Mouse (Mus musculus) hindbrain, embryonic 12.5 days (tissue): ENCODE data around the gene Smc1b. TPM values are rescaled to one million over a fixed set of nuclear protein-coding genes. Genes with fewer than 3 reads are reported as not detected.

Source experiments
- ATAC-seq: fragments of 200-750 bp; cut with Nextera tagmentation; 2 replicates; pipeline ENCODE4 v1.8.0; 2017; ENCODE audit warnings: moderate TSS enrichment; ENCODE audit not compliant: low FRiP score
- H3K27ac ChIP-seq: fragments of 300-500 bp; sonication (generic); 2 replicates; pipeline ENCODE4 v1.5.1; 2016; ENCODE audit warnings: mild to moderate bottlenecking
- H3K27me3 ChIP-seq: fragments of 300-500 bp; sonication (generic); 2 replicates; pipeline ENCODE4 v1.6.1; 2016; ENCODE audit warnings: mild to moderate bottlenecking
- H3K36me3 ChIP-seq: fragments of 300-500 bp; sonication (generic); 2 replicates; pipeline ENCODE4 v1.6.1; 2016; ENCODE audit warnings: mild to moderate bottlenecking
- H3K4me1 ChIP-seq: fragments of 300-500 bp; sonication (generic); 2 replicates; pipeline ENCODE4 v1.6.1; 2016
- H3K4me2 ChIP-seq: fragments of 300-500 bp; sonication (generic); replicated peaks from 2 replicates; pipeline ENCODE4 v1.6.1; 2016; ENCODE audit warnings: mild to moderate bottlenecking
- H3K4me3 ChIP-seq: fragments of 300-500 bp; sonication (generic); 2 replicates; pipeline ENCODE4 v1.5.1; 2016; ENCODE audit warnings: mild to moderate bottlenecking
- H3K9ac ChIP-seq: fragments of 300-500 bp; sonication (generic); 2 replicates; pipeline ENCODE4 v1.6.1; 2016; ENCODE audit warnings: mild to moderate bottlenecking, moderate library complexity
- H3K9me3 ChIP-seq: fragments of 300-500 bp; sonication (generic); replicated peaks from 2 replicates; pipeline ENCODE4 v1.6.1; 2016; ENCODE audit warnings: mild to moderate bottlenecking
- WGBS: fragments of 180-500 bp; shearing (Covaris S2); methylation state at CpG from one replicate; pipeline ENCODE4 v1.1.7; 2016; 5-methylcytosine and 5-hydroxymethylcytosine counted together
- polyA plus RNA-seq: library from polyadenylated mRNA; unstranded; fragments of >200 nt; fragmentation: Nextera tagmentation; extraction: Ambion mirVana; gene quantifications from 2 replicates; pipeline ENCODE4 v1.2.1, GENCODE M21; 2016

The Smc1b gene
- polyA plus RNA-seq, 1 experiment from 2014 or later: 0.28 TPM

- 84% methylated on average over 2 of the region's 2 CpGs for WGBS
- no peak overlapping the region for H3K4me2 ChIP-seq
- ATAC-seq: no peak
- no peaks in the 10 kb centered on the region for H3K9me3 ChIP-seq
- H3K4me3 ChIP-seq: no peak overlapping the region
- H3K9ac ChIP-seq: no peak overlapping the region
- no peak overlapping the region for H3K27ac ChIP-seq
- H3K4me1 ChIP-seq: no peaks in the 10 kb centered on the region
- no peaks in the 10 kb centered on the region for H3K36me3 ChIP-seq
- no peaks in the 10 kb centered on the region for H3K27me3 ChIP-seq
These were observed 59.1 kb downstream of the Smc1b start for GRCm38 (mm10) chr15:85072651-85073050.

DNA sequence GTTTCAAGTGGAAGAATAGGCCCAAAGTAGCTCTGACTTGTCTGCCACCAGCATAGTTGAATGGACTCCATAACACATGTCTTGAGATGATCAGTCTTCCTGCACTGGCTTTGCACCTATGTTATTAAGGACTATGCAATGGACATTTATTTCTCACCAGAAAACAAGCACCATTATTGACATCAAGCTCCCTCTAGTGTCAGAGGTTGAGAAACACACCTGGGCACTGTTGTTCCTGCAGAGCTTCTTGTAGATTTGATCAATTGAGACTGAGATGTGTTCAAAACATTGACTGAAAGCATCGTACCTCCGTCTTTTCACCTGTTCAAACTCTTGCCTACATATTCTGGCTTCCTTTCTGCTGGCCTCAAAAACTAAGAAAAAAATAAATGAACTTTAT lies 61.2 kb downstream of the Smc1b start:
- no peak overlapping the region for H3K9ac ChIP-seq
- no peaks in the 10 kb centered on the region for H3K4me1 ChIP-seq
- WGBS: 39% methylated on average over 2 of the region's 2 CpGs
- no peaks in the 10 kb centered on the region for H3K27me3 ChIP-seq
- no peak overlapping the region for H3K27ac ChIP-seq
- no peaks in the 10 kb centered on the region for H3K36me3 ChIP-seq
- H3K4me2 ChIP-seq: no peak overlapping the region
- H3K4me3 ChIP-seq: no peak overlapping the region
- no peak for ATAC-seq
- no peaks in the 10 kb centered on the region for H3K9me3 ChIP-seq

- Histone ChIP-seq H3K4me1 (no peaks in the 10 kb centered on the region), H3K4me3 (no peak overlapping the region), H3K9me3 (no peaks in the 10 kb centered on the region), H3K27me3 (no peaks in the 10 kb centered on the region), H3K36me3 (peaks cover 15% of the 10 kb centered on the region), H3K9ac (no peak overlapping the region), H3K4me2 (no peak overlapping the region), H3K27ac (no peak overlapping the region)
- 96% methylated on average over 2 of the region's 2 CpGs for WGBS
- ATAC-seq: no peak
These were observed 68.3 kb downstream of the Smc1b start for GRCm38 (mm10) chr15:85063421-85063820.

DNA sequence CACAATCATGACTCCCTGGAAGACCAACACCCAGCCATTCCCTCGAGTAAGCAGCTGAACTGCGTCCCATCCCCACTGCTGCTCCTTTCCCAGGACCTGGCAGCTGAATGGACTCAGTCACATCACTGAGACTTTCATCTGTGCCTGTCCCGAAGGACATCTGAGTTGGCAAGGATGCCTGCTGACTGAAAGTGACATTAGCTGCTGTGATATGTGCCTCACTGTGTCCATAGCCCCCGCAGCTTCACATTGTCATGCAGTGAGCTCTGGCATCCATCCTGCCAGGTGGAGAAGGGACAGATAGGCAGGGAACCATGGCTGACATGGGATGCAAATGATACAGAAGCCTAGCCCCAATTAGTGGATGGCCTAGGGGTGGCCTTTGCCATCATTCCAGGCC lies 76.6 kb downstream of the Smc1b start:
- Histone ChIP-seq H3K4me2 (no peak overlapping the region), H3K4me1 (no peaks in the 10 kb centered on the region), H3K27me3 (no peaks in the 10 kb centered on the region), H3K9ac (no peak overlapping the region), H3K4me3 (no peak overlapping the region), H3K9me3 (no peaks in the 10 kb centered on the region), H3K27ac (no peak overlapping the region), H3K36me3 (peaks cover 47% of the 10 kb centered on the region)
- 83% methylated on average over 4 of the region's 4 CpGs for WGBS
- no peak for ATAC-seq

- H3K4me2 ChIP-seq: no peak overlapping the region
- peaks cover 50% of the 10 kb centered on the region for H3K36me3 ChIP-seq
- WGBS: 98% methylated on average over 3 of the region's 3 CpGs
These were observed 77.7 kb downstream of the Smc1b start for GRCm38 (mm10) chr15:85054098-85054497.

DNA sequence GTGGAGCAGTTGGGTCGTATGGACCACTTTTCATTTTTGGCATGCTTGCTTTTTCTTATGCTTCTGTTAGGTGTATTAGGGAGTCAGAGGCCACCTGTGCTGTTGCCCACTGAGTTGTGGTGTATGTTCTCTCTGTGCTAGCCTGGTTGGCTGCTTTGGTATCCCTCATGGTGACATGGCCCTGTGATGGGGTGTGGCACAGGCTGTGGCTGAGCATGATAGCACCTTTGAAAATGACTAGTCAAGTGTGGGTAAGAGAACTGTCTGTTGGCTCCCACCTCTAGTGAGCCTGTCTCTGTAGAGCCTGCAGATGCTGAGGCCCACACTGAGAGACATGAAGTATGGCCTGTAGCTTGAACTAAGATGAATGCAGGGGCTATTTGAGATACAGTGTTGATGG lies 82.0 kb downstream of the Smc1b start:
- ATAC-seq: no peak
- Histone ChIP-seq H3K27me3 (no peaks in the 10 kb centered on the region), H3K4me1 (no peaks in the 10 kb centered on the region), H3K36me3 (peaks cover 61% of the 10 kb centered on the region), H3K4me3 (no peak overlapping the region), H3K9ac (no peak overlapping the region), H3K4me2 (no peak overlapping the region), H3K9me3 (no peaks in the 10 kb centered on the region), H3K27ac (no peak overlapping the region)
- 92% methylated on average over 1 of the region's 1 CpGs for WGBS

More at GRCm38 (mm10) chr15:85054098-85054497, 77.7 kb downstream of the Smc1b start:
- no peaks in the 10 kb centered on the region for H3K4me1 ChIP-seq
- no peak overlapping the region for H3K27ac ChIP-seq
- no peak overlapping the region for H3K4me3 ChIP-seq
- H3K9ac ChIP-seq: no peak overlapping the region
- no peaks in the 10 kb centered on the region for H3K9me3 ChIP-seq
- no peaks in the 10 kb centered on the region for H3K27me3 ChIP-seq
- no peak for ATAC-seq

- H3K36me3 ChIP-seq: peaks cover 50% of the 10 kb centered on the region
- H3K9ac ChIP-seq: no peak overlapping the region
- H3K4me1 ChIP-seq: peaks cover 12% of the 10 kb centered on the region
- H3K27ac ChIP-seq: no peak overlapping the region
- ATAC-seq: no peak
- H3K4me2 ChIP-seq: no peak overlapping the region
- no peak overlapping the region for H3K4me3 ChIP-seq
- H3K9me3 ChIP-seq: no peaks in the 10 kb centered on the region
- 88% methylated on average over 4 of the region's 4 CpGs for WGBS
- no peaks in the 10 kb centered on the region for H3K27me3 ChIP-seq
These were observed 83.9 kb downstream of the Smc1b start for GRCm38 (mm10) chr15:85047865-85048264.

- no peak for ATAC-seq
- Histone ChIP-seq H3K27ac (no peak overlapping the region), H3K36me3 (peaks cover 40% of the 10 kb centered on the region), H3K4me3 (no peak overlapping the region), H3K4me1 (peaks cover 26% of the 10 kb centered on the region), H3K4me2 (no peak overlapping the region), H3K27me3 (no peaks in the 10 kb centered on the region), H3K9me3 (no peaks in the 10 kb centered on the region), H3K9ac (no peak overlapping the region)
- 92% methylated on average over 14 of the region's 14 CpGs for WGBS
These were observed 85.4 kb downstream of the Smc1b start for GRCm38 (mm10) chr15:85046230-85046950.

GRCm38 (mm10) chr15:85043761-85044160 lies 88.0 kb downstream of the Smc1b start:
- Histone ChIP-seq H3K27me3 (no peaks in the 10 kb centered on the region), H3K4me1 (peaks cover 26% of the 10 kb centered on the region), H3K9ac (no peak overlapping the region), H3K9me3 (no peaks in the 10 kb centered on the region), H3K4me3 (no peak overlapping the region), H3K27ac (no peak overlapping the region), H3K4me2 (no peak overlapping the region), H3K36me3 (peaks cover 24% of the 10 kb centered on the region)
- 70% methylated on average over 5 of the region's 5 CpGs for WGBS
- no peak for ATAC-seq

- Histone ChIP-seq H3K27ac (peak overlapping the region; percentile 76), H3K36me3 (peaks cover 20% of the 10 kb centered on the region), H3K4me1 (peaks cover 28% of the 10 kb centered on the region), H3K9ac (no peak overlapping the region), H3K27me3 (no peaks in the 10 kb centered on the region), H3K9me3 (no peaks in the 10 kb centered on the region), H3K4me3 (no peak overlapping the region), H3K4me2 (no peak overlapping the region)
- 62% methylated on average over 5 of the region's 5 CpGs for WGBS
- ATAC-seq: no peak
These were observed 88.6 kb downstream of the Smc1b start for GRCm38 (mm10) chr15:85043116-85043515.

DNA sequence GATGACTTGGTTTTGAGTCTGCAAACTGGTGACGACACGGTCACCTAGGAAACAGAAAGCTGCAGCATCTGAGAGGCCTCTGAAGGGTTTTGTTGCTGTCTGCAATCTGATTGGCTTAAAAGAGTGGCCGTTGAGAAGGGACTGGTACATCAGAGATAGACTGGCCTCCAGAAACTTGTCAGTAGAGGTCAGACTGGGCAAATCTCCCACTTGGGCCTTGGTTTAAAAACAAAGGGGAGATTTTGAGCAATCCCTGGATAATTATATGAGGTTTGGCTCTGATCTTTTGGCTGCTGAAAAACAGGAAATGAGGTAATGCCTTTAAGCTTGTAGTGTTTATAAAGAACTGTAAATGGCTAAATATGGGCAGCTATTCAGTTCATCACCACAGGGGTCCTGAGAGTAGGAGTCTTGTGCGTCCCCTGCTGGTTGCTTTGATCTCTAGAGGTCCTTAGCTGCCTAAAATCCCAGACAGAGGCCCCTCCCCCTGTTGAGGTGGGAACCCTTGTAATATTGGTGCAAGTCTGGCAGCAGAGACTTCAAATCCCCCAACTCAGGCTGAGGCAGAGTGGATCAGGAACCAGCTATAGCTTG lies 89.3 kb downstream of the Smc1b start:
- Histone ChIP-seq H3K27ac (peak overlapping the region; percentile 76), H3K9me3 (no peaks in the 10 kb centered on the region), H3K4me2 (no peak overlapping the region), H3K4me1 (peaks cover 35% of the 10 kb centered on the region), H3K36me3 (peaks cover 17% of the 10 kb centered on the region), H3K9ac (no peak overlapping the region), H3K27me3 (no peaks in the 10 kb centered on the region), H3K4me3 (no peak overlapping the region)
- no peak; the same call in 1 of the 2 replicates for ATAC-seq
- WGBS: 9% methylated on average over 4 of the region's 4 CpGs

DNA sequence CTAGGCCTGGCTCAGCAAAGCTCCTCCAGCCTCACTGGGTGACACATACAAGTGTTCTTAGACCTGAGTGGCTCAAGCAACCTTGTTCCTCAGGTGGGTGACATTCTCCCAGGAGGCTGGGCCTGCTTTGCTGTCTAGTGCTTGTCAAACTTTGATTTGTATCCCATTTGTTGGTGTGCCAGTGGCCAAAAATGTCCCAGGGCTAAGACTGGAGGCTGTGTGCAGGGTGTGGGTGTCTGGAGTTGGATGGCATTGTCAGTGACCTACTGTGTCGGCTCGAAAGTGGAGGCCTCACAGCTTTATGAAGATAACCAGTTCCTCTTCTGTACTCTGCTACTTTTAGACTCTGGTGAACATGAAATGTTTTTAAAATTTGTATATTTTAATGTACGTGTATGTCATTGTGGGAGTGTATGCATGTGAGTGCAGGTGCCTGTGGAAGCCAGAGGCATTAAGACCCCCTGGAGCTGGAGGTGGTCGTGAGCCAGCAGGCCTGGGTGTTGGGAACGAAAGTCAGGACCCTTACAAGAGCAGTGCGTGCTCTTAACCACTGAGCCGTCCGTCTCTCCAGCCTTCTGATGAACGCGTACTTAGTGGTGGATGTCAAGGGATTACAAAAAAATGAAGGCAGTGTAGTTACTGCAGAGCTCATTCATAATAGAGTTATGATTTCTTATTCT lies 90.1 kb downstream of the Smc1b start:
- H3K9me3 ChIP-seq: no peaks in the 10 kb centered on the region
- WGBS: 77% methylated on average over 10 of the region's 10 CpGs
- peak overlapping the region; percentile 76; the same call in 1 of the 2 replicates for H3K27ac ChIP-seq
- no peak overlapping the region for H3K9ac ChIP-seq
- H3K36me3 ChIP-seq: peaks cover 14% of the 10 kb centered on the region
- H3K4me1 ChIP-seq: peaks cover 38% of the 10 kb centered on the region
- no peak for ATAC-seq
- no peak overlapping the region for H3K4me3 ChIP-seq
- H3K27me3 ChIP-seq: no peaks in the 10 kb centered on the region
- H3K4me2 ChIP-seq: no peak overlapping the region
